Mouse (Mus musculus): ENCODE measurements around the gene Slc12a5.

DNA sequence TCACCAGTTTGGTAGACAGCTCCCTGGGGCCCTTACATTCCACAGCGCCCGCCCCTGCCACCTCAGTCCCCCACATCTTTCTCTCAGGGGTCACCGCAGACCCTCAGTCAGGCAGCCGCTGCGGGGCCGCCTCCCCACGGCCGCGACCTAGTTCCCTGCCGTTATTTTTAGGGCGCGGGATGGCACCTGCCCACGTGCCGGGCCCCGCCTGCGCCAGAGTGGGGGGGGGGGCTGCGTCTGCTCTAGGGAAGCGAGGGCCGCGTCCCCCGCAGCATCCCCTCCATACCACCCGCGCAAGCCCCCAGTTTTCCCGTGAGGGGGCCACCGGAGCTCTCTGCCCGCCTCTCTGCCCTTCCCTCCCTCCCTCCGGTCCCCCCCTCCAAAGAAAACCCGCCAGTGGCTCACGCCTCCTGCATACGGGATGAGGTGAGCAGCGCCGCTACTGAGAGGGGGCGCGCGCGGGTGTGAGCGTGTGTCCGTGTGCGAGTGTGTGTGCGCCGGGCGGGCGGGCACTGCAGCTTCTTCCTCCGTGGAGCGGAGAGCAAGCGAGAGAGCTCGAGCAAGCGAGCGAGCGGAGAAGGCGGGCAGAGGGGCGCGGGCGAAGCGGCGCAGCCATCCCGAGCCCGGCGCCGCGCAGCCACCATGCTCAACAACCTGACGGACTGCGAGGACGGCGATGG lies 7.3 kb downstream of the Slc12a5 start:
- TF ChIP-seq GATA1 (IDR thresholded peaks at IDR 0.05; ENCODE audit: low read length): no peak
- no peak for TF ChIP-seq TAL1 (IDR thresholded peaks at IDR 0.05; ENCODE audit: low read length)

All from erythroblast, embryonic 14.5 days (primary cell).